Mouse (Mus musculus) urinary bladder, postnatal 36 days (tissue): ENCODE data around the gene Tspan33.
"Not testable (repeated sequence)": the region's sequence is repeated elsewhere in the genome, so short reads cannot be mapped to it uniquely, and the experiment has no call there.

ENCODE experiments used
- DNase-seq, 2 experiments: peaks; one replicate each; pipeline ENCODE4 v3.0.0; 2022; ENCODE audit warnings: low spot score in 2 of 2, mixed read lengths in 1 of 2

Gene Tspan33

DNA sequence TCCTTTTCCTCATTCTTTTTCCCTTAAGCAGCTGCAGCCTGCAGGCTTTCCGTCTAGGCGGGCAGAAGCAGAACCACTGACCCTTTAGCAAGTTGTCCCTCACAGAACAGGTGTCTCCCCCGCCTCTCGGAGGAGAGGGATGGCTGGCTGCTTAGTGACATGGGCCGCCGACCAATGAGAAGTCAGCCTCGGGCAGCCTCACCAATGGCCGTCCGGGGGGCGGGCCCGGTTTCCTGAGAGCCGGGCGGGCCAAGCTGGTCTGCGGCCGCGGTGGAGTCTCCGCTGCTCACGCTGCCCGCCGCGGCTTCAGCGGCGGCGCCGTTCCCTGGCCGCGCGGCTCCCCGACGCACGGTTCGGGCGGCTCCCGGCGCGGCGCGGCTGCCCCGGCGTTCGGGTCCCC lies at the start of gene Tspan33:
Gene Tspan33 (plus strand): TSS at position 270 of the 400 bp plus-strand sequence.
- DNase-seq = peak; percentile 87 to 93

DNA sequence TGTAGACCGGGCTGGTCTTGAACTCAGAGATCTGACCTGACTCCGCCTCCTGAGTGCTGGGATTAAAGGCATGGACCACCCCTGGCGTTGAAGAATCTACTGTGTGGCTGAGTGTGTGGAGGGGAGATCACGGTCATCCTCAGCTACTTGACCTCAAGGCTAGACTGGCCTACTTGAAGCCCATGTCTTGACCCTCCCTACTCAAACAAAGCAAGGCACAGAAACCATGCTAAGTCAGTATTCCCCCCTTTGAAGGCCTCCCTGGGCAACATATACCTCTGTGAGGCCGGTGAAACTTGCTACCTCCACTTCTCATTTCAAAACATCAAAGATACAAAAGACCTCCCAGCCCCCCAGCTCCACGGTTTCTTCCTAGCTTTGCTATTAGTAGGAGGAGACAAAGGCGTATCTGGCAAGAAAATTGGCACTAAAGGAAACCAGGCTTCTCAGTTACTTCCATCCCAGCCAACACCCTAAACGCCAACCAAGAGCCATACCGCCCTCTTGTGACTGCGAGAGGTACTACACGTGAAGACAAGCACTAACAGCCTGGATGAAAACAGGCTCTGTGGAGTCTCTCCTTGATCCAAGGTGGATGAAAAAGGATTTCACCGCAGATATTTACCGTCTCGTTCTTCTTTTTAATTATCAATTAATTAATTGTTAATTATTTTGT lies 44.4 kb upstream of the Tspan33 start:
- DNase-seq = peak; percentile 84 to 87

DNA sequence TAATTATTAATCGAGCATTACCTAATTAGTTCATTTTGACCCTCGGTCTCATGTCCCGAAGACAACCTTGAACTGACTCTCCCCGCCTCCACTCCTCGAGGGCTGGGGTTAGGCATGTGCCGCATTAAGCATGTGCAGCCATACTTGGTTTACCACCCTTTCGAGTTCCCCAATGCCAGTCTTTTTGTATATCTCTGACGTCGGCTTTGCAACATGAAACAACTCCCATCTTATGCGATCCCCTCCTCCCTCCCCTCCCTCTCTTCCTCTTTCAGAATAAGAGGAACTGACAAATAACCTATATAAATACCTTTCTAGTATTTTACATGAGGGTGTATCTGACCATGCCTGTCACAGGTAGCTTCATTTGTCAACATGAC lies 43.9 kb upstream of the Tspan33 start:
- DNase-seq = no peak

DNA sequence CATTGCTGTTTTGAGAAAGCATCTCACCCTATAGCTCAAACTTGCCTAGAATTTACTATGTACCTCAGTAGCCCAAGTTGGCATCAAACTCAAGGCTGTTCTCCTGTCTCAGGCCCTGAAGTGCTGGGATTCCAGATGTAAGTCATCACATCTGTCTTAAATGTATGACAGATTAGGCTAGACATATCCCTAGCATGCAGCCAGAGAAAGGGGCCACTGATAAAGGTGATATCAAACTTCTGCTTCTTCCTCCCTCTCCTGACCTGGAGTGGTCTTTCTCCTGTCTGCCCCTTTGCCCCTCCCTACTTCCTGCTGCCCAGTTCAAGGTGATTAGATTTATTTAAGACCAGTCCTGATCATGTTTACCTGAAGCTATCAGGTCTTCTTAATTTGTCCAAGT lies 40.8 kb upstream of the Tspan33 start:
- DNase-seq = no peak

DNA sequence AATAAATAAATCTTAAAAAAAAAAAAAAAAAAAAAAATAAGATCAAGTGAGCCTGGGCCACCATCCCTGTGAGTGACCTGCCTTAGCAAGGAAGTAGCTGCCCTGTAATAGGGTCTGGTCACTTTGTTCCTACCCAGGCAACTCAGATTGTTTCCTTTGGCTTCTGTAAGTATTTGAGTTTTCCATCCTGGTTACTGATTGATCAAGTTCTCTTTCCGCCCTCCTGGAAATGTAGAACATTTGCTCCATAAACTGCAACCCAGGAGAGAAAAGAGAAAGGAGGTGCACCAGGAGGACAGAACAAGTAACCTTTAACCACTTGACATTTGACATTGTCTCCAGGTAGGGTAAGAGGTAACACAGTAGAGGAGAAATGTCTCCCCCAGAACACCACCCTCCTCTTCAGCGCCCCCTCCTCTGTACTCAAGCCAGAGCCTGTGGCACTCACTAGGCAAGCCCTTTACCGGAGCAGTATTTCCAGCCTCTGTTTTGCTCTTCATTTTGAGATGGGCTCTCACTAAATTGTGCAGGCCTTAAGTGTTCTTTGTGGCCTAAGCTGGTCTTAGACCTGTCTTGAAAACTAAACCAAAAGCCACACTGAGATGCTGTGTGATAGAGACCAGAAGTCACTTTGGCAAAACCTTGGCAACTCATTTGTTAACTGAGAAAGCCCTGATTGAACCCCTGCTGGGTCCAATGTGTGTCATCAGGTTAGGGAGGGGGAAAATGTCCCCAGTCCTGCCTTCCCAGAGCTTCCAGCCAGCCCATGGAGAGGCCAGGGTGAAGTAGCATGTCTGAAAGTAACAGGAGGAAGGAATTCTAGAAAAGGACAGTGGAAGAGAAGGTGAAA lies 35.2 kb upstream of the Tspan33 start:
- DNase-seq = no peak

DNA sequence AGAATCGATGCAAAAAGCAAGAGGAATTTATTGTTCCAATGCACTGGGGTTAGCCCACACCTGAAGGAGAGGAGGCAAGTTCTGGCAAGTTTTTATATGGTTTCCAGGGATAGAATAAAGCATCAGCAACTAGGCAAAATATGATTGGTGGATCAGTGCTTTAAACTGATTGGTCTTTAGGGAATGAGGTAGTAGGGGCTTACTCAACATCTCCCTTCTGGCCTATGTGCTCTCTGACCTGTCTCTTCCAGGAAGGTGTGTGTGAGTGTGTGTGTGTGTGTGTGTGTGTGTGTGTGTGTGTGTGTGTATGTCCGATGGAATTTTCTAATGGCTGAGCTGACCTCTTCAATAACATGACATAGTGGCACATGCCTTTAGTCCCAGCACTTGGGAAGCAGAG lies 34.1 kb upstream of the Tspan33 start:
- DNase-seq = no peak

DNA sequence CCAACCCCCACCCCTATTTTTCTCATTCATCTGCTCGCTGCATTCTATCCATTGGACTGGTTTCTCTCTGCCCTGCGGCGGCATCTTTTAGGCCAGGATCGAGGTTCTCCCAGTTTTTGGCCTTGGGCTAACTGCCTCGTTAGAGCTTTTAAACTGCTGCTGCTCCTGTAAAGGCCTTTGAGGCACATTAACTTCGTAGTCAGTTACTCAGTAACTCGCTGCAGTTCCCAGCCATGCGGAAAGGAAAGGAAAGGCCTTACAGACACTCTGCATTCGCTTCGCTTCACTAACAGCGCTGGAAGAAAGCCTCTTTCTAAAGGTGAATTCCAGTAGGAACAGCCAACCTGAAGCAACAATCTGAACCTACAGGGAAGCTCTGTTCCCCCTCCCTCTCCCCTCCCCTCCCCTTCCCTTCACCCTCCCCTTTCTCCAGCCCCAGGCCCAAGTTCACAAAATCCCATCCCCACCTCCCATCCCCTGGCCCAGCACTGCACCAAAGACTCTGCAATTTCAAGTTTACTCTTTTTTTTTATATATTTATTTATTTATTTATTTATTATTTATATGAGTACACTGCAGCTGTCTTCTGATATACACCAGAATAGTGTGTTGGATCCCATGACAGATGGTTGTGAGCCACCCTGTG lies 33.2 kb upstream of the Tspan33 start:
- no peak for DNase-seq

DNA sequence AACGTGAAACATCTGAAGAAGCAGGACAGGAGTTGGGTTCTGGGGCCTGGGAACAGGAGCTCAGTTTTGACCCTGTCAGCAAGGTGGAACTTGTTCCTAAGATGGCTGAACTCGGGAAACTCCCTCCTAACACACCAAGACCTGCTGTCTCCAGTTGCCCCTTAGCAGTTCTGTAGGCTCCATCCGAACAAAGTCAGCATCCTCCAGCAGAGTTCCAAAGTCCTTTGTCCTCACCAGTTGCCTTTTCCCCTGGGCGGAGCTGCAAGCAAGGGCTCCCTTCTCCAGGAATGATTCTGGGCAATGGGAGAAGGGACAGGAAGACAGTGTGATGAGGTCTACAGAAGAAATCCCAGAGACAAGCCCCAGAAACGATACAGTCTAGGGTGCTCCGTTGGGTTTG lies 26.8 kb upstream of the Tspan33 start:
- no peak for DNase-seq

DNA sequence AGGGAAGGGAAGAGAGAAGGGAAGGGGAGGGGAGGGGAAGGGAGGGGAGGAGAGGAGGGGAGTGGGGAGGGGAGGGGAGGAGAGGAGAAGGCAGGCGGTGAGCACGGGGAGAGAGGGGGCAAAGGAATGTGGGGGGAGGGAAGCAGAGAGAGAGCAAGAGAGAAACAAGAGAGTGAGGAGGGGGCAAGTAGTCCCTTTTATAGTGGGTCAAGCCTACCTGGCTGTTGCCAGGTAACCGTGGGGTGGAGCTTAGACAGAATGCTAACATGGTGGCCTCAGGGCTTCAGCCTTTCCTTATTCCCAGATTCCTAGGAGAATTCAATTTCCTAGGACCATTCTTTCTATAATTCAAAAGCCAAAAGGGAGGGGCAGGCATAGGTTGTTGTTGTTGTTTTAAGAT lies 22.3 kb upstream of the Tspan33 start:
- no peak for DNase-seq

DNA sequence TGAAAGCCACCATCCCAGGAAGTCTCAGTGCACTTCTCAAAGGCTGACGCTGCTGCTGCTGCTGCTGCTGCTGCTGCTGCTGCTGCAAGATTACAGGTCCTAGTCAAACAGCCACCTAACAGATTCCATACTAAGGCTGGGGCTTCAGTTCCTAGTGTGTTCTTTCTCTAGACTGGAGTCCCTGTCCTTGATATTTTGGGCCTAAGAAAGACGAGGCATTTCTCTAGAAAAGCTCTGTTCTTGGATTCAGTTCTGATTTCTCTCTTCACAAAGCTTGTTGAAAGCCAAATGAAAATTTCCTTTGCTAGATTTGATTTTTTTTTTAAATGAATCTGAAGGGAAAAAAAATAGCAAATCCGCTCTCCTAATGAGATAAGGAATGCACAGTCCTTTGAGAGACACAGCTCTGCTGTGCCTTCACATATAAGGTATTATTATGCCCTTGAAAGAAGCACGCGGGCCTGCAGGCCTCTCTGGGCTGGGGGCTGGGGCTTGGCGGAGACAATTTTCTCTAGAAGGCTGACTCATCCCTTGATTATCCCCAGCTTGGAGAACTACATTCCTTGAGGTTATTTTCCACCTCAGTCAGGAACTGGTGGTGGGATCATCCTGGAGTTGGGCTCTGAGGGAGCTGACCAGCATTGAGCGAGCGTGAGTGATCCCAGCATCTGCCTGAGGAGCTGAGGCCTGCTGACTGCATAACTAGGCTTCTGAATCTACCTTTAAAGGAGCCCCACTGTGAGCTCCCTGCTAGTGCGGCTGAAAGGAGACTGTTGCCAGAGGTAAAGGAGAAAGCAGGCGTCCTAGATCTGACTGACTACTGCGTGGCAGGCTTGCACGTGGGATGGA lies 21.2 kb upstream of the Tspan33 start:
- no peak for DNase-seq

DNA sequence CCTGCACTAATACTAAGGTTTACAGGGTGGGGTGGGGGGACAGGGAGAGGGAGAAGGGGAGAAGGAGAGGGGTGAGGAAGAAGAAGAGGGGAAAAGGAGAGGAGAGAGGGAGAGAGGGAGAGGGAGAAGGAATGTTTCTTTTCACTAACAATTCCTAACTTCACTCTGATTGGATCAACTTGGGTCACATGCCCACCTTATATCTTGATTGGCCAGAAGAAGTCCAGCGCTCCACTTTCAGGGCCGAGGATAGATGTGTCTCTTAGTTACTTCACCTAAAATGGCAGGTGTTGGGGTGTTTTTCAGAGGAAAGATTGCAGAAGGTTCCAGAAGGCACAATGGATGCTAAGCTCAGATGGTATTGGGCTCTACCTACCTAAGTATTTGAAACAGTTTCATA lies 20.3 kb upstream of the Tspan33 start:
- DNase-seq = no peak

DNA sequence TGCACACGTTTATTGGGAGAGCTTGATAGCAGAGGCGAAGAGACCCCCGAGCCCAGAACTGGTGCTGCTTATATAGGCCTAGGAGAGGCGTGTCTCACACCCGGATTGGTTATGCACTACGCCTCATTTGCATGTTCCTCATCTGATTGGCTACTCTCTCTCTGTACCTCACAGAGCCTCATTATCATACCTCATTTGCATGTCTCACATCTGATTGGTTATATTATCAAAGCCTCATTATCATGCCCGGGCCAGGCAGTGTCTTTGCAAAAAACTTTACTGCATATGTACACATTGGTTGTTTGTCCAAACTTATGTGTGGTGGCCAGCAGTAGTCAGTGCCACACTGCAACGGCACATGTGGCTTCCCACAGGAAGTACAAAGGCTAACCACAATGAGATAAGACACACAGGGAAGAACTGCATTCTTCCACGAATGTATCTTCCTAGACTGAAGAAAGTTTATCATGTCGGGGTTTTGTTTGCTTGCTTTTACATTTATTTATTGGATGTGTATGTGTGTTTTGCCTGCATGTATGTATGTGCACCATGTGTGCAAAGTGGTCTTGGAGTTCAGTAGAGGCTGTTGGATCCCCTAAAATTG lies 14.0 kb upstream of the Tspan33 start:
- not testable (repeated sequence) for DNase-seq

DNA sequence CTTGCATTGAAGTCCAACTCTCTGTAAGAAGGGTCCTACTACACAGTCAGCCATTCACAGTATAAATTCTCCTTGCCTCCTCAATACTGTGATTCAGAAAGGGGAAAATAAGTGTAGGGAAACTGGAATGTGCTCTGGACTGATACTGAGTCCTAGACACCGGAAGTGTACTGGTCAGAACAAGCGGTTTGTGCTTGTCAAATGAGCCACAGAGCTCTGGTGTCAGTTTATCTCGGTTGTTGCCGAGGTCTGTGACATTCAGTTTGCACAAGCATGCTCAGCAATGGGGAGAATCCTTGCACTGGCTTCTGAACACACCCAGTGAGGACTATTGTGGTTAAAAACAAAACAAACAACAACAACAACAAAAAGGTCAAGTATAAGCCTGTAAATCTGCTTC lies 12.2 kb upstream of the Tspan33 start:
- no peak for DNase-seq

DNA sequence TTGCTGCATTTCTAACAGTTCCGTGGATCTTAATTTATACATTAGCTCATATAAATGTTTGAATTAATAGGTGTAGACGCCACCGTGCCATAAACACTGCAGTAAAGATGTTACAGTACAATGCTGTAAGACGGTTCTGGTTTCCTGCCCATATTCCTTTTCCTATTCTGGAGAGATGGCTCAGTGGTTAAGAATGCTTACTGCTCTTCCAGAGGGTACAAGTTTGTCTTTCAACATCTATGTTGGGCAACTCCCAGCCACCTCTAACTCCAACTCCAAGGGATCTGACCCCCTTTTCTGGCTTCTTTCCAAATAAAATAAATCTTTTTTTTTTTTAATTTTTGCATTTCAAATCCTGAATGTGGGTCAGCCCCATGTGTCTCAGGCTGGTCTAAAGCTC lies 9.3 kb upstream of the Tspan33 start:
- DNase-seq = no peak

DNA sequence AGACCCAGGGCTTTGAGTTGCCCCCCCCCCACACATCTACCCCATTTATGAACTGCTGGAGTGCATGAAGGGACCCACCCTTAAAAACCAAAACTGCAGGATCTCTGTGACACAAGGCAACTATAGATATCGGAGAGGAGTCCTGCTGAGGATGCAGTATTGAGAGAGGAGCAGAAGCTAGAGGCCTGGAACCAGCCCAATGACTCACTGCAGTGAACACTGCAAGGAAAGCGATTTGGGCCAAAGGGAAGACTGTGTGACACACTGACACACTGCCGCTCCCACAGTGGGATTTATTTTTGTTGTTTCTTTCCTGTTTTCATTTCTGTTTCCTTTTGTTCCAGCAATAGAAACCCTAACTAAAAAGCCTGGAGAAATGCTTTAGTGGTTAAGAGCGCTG lies 8.1 kb upstream of the Tspan33 start:
- DNase-seq = peak in 1 of 2 experiments; percentile 24

DNA sequence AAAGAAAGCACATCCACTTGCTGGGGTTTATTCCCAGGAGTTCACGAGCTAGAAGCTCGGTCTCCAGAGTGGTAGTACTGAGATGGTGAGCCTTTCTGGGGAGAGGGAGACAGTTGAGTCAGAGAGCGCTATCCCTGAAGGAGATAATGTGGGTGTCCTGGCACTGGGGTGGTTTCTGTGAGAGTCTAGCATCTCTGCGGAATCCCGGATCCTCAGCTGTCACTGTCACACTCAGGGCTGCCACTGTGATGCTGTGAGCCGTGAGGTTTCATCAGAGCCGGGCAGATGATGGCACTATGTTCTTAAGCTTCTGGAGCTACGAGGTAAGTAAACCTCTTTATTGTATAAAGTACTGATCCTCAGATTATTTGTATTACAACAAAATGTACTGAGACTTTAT lies 4.6 kb upstream of the Tspan33 start:
- no peak for DNase-seq

DNA sequence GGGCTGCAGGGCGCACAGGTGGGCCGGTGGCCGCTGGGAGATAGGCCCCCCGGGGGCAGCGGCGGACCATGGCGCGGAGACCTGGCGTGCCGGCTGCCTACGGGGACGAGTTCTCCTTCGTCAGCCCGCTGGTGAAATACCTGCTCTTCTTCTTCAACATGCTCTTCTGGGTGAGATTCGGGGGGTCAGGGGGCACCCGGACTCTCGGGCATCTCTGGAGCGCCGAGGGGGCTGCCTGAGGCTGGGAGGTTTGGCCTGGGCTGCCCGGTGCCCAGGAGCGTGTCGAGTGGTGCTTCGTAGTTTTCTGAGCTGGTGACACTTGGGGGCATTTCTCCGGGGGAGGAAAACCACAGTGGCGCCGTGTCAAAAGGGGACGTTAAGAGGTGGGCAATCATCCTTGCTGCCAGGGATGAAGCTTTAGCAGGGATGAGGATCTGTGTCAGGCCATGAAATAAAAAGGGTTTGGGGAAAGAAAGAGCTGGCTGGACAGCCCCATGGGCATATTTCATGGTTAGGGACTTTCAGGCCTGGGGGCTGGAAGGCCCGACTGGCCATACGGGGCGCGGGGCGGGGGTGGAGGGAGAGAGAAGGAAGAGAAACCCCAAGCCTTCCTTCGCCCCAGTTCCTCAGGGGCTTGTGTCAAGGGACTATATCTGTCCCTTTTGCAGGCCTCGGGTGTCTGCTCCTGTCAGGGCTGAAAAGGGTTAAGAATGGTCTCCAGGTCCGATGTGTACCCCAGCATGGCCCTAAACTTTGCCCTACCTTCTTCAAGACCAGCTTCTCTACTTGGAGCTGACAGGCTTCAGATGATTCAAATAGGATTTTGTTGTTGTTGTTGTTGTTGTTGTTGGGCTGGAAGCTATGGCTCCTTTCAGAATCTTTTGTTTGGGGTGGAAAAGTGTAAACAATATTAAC lies 610 bp downstream of the Tspan33 start:
- DNase-seq = no peak

DNA sequence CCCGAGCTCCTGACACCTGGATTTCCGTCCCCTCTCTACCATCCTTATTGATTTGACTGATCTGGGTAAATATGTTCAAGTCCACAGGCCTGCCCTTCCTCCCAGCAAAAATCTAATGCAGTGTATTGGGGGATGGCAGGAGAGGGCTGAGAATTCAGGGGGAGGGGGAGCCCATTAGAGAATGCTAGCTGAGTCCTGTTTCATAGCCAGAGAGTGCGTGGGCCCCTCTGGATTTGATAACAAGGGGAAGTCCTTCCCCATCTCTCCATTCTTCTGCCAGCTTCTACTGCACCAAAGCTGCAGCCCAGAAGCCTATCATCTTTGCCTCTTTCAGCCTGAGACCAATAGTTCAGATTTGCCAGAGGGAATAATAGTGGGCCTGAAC lies 1.3 kb downstream of the Tspan33 start:
- no peak for DNase-seq

DNA sequence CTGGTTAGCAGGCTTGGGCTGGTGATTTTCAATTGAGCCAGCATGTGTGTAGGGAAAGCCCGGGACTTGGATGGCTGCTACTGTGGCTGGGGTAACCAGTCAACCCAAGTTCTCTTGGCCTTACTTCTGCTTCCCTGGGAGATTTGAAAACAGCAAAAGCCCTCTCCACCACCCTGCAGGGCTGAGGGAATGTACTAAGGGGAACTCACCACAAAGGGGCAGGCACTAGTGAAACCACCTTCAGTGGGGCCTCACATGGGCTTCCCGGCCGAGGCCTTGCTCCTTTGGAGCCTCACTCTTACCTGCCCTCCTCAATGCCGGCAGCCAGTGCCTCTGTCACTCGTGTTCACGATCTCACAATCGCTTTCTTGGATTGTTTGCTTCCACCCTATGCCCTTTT lies 2.0 kb downstream of the Tspan33 start:
- DNase-seq = no peak

DNA sequence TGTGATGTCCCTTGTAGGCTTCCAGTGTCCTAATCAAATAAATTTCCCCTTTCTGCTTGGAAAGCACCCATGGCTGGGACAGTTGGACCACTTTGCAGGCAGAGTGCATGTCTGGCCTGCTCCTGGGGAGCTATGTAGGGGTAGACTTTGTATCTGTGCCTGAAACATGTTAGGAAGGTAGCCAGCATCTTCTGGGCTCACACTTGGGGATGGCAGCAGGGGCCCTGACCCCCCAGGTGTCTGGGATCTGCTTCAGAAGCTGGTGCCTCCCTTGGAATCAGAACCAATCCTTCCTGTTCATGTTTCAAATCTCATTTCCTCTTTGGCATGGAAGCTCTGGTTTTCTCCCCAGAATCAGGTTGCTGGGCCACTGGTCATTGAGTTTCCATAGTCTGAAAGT lies 3.1 kb downstream of the Tspan33 start:
- DNase-seq = no peak

DNA sequence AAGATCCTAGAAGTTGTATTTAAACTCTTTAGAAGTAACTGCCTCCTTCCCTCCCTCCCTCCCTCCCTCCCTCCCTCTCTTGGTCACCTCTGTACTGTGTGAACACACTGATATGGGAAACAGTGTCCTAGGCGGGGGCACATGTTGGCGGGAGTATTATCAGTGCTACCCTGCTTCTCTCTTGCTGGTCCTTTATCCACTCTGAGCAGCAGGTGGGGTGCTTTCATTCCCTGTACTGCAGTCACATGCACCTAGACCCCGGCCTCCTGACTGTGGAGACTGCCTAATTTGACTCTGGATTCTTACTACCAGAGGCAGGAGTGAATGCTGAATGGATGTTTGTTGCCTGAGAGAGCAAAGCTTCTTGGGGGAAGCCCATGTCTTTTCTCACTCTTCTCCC lies 3.5 kb downstream of the Tspan33 start:
- no peak for DNase-seq
